Mouse (Mus musculus): ENCODE results near the gene Myh14. TPM values are rescaled to one million over a fixed set of nuclear protein-coding genes. Genes with fewer than 3 reads are reported as not detected.

Gene Myh14
- total and polyA plus RNA-seq, 3 experiments, result 0.09 to 1.5 (median 0.60) TPM

DNA sequence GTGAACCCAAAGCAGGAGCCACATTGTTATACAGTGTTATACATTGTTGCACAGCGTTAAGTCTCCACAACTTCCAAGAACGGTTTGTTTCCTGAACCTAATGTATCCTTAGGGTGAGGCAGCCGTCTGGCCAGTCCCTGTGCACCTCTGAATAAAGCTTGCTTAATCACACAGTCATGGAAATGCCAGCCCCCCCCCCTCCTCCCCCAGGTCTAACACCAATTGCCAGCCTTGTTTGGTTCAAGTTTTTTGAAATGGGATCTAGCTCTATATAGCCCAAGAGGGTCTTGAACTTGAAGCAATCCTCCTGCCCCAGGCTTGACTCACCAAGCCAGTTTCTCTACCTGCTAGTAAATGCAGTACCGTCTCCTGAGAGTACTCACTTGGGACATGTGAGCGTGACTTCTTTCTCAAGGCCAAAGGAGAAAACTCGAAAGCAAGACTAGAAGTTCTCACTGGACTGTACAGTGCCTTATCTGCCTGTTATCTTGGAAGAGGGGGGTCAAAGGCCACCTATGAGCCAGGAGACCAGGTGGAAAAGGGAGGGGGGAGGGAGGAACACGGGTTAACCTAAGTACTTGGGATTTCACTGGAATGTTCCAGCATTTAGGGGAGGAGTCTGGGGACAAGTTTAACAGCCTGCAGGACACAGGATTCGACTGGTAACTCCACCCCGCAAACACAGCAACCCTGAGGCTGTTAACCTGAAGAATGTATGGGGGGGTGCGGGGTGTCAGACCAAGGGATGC, 23.0 kb upstream of the Myh14 start:
- TF ChIP-seq E2F4 (IDR thresholded peaks at IDR 0.05; ENCODE audit: insufficient replicate concordance, low read depth, low read length) (no peak), JUND (conservative IDR thresholded peaks at IDR 0.05; ENCODE audit: low read depth, low read length) (no peak), USF2 (conservative IDR thresholded peaks at IDR 0.05; ENCODE audit: low read depth, low read length) (no peak), ZKSCAN1 (IDR thresholded peaks at IDR 0.05; ENCODE audit: borderline replicate concordance, low read depth, low read length) (no peak), ELF1 (IDR thresholded peaks at IDR 0.05; ENCODE audit: low read depth, low read length) (no peak), NRF1 (IDR thresholded peaks at IDR 0.05; ENCODE audit: low read depth, low read length) (no peak)
- DNase-seq (ENCODE audit: extremely low read depth), result no peak
- in situ Hi-C loops (cut with MboI; ENCODE audit: low pct_ligation_motif_present, low pct_unique_long_range_greater_than_20kb, low sequenced_read_pairs), result no loop called here
- no peak overlapping the region for H3K4me2 ChIP-seq (ENCODE audit: insufficient read depth, low read depth, poor library complexity, severe bottlenecking)
- H3K27ac ChIP-seq (ENCODE audit: insufficient read depth, low read depth), result no peak overlapping the region
- H3K9ac ChIP-seq (ENCODE audit: insufficient read depth, low read depth), result no peak overlapping the region
- H3K4me3 ChIP-seq (replicated peaks in 1 of 3; ENCODE audit: low read depth in 2 of 3, low read length in 2 of 3, poor library complexity in 1 of 3), result no peak overlapping the region
- H3K36me3 ChIP-seq (replicated peaks in 1 of 2; ENCODE audit: control insufficient read depth in 1 of 2, insufficient read depth in 1 of 2, low read length in 1 of 2), result no peaks in the 10 kb centered on the region
- no peaks in the 10 kb centered on the region for H3K79me2 ChIP-seq (replicated peaks; ENCODE audit: control insufficient read depth, extremely low read depth, insufficient read depth, poor library complexity, severe bottlenecking)
- no peaks in the 10 kb centered on the region for H3K27me3 ChIP-seq (replicated peaks)
- no peaks in the 10 kb centered on the region for H3K9me3 ChIP-seq (replicated peaks; ENCODE audit: low read length)
- peaks cover 0 to 18% of the 10 kb centered on the region in 2 experiments; a peak in 2 of 4 replicates for H3K4me1 ChIP-seq (ENCODE audit: control insufficient read depth in 1 of 2, insufficient read depth in 2 of 2)
- dilution Hi-C loops (cut with MboI; ENCODE audit: extremely low pct_ligation_motif_present, extremely low pct_unique_long_range_greater_than_20kb, low sequenced_read_pairs), result no loop called here

GRCm38 (mm10) chr7:44689331-44689730, 18.7 kb upstream of the Myh14 start:
- Histone ChIP-seq H3K79me2 (replicated peaks; ENCODE audit: control insufficient read depth, extremely low read depth, insufficient read depth, poor library complexity, severe bottlenecking) (no peaks in the 10 kb centered on the region), H3K9ac (ENCODE audit: insufficient read depth, low read depth) (no peak overlapping the region), H3K9me3 (replicated peaks; ENCODE audit: low read length) (no peaks in the 10 kb centered on the region), H3K4me3 (replicated peaks in 1 of 3; ENCODE audit: low read depth in 2 of 3, low read length in 2 of 3, poor library complexity in 1 of 3) (no peak overlapping the region), H3K27ac (ENCODE audit: insufficient read depth, low read depth) (no peak overlapping the region), H3K4me1 (ENCODE audit: control insufficient read depth in 1 of 2, insufficient read depth in 2 of 2) (peaks cover 0 to 7% of the 10 kb centered on the region in 2 experiments; a peak in 1 of 4 replicates), H3K4me2 (ENCODE audit: insufficient read depth, low read depth, poor library complexity, severe bottlenecking) (no peak overlapping the region), H3K27me3 (replicated peaks) (peaks cover 19% of the 10 kb centered on the region), H3K36me3 (replicated peaks in 1 of 2; ENCODE audit: control insufficient read depth in 1 of 2, insufficient read depth in 1 of 2, low read length in 1 of 2) (no peaks in the 10 kb centered on the region)
- dilution Hi-C loops (cut with MboI; ENCODE audit: extremely low pct_ligation_motif_present, extremely low pct_unique_long_range_greater_than_20kb, low sequenced_read_pairs), result no loop called here
- TF ChIP-seq PAX5 (IDR thresholded peaks at IDR 0.05; ENCODE audit: low read length) (no peak), JUN (IDR thresholded peaks at IDR 0.05; ENCODE audit: insufficient read depth, low read depth, low read length) (no peak), ZC3H11A (IDR thresholded peaks at IDR 0.05; ENCODE audit: low read depth, low read length) (no peak), SMC3 (IDR thresholded peaks at IDR 0.05; ENCODE audit: low read depth, low read length) (no peak), GABPA (IDR thresholded peaks at IDR 0.05; ENCODE audit: insufficient replicate concordance, low read depth, low read length) (no peak), CTCF (conservative IDR thresholded peaks at IDR 0.05 in 1 of 2, IDR thresholded peaks at IDR 0.05 in 1 of 2; ENCODE audit: low read depth in 2 of 2, low read length in 2 of 2) (no peak), USF2 (conservative IDR thresholded peaks at IDR 0.05; ENCODE audit: low read depth, low read length) (no peak), ZMIZ1 (IDR thresholded peaks at IDR 0.05; ENCODE audit: low read depth, low read length) (no peak)
- in situ Hi-C loops (cut with MboI; ENCODE audit: low pct_ligation_motif_present, low pct_unique_long_range_greater_than_20kb, low sequenced_read_pairs), result no loop called here
- DNase-seq (ENCODE audit: extremely low read depth), result no peak

Data from CH12.LX (cell line).